Mouse (Mus musculus): ENCODE measurements at regions not wholly inside any gene's neighbourhood (a gene's known extent, or its start where the extent isn't known, plus 50 kb on each side); places are given as distances from the start of the nearest gene placed in this dataset.

DNA sequence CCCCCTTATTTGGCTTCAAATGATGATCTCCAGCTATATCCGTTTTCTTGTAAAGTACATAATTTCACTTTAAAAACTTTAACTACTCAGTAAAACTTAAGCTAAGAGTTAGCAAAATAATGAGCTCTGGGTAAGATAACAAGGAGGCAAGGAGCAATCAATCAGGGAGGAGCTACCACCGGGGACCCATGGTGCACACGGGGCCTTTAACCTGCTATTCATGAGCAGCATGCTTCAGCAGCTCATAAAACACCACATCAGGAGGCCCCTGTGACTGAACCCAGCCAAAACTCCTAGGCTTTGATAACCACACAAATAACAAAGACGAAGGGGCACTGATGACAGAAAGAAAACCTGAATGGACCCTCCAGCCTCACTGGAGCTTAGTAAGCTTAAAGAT lies 202.1 kb downstream of the Rpl36a-ps1 start:
- no peak for TF ChIP-seq USF1 (IDR thresholded peaks at IDR 0.05; ENCODE audit: low read depth)
- TF ChIP-seq MAX (IDR thresholded peaks at IDR 0.05; ENCODE audit: low read depth): no peak
- no peak for TF ChIP-seq POLR2A (IDR thresholded peaks at IDR 0.05; ENCODE audit: insufficient read length, low read depth)
- TF ChIP-seq MYOG (IDR thresholded peaks at IDR 0.05; ENCODE audit: control insufficient read depth in 1 of 3, insufficient read depth in 1 of 3, insufficient read length in 2 of 3, low read depth in 2 of 3): no peak

All from myocyte (in vitro differentiated cells).